Mouse (Mus musculus) thymus, postnatal 4 days (tissue): ENCODE measurements around the gene Srp54a.
"Not testable (repeated sequence)": the region's sequence is repeated elsewhere in the genome, so short reads cannot be mapped to it uniquely, and the experiment has no call there.

Experiments used
- DNase-seq: peaks from one replicate; pipeline ENCODE4 v3.0.0; 2021

Srp54a gene

DNA sequence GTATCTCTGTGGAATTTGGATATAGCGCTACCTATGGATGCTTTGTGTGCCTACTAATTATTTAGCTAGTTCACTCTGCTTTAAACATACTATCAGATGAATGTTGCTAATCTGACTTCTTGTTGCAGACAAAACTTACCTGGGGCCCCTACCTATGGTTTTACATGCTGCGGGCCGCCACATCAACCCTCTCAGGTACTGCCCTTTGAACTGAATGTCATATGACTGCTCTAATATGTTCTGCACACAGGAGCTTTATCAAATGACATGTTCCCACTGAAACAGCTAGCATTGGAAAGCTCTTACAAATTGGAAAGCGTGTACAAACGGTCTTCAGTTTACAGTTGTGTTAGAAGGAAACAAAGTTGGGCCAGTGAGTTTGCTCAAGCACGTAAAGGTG, 55.5 kb downstream of the Srp54a start:
- not testable (repeated sequence) for DNase-seq

DNA sequence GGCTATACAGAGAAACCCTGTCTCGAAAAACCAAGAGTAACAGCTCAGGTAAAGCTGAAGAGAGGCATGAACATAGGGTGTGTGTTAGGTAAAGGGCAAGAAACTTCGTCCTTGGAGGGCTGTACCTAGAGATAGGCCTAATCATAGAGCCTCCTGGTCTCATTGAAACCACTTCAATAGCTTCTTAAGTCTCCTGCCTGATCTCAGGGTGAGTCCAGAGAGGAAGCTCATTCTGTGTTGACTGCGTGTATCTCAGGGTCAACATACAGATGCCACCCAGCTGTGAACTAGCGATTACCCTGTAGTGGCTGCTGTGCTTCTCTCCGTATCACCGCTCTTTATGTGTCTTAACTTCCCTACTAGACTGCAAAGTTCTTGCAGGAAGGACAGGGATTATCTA, 57.8 kb downstream of the Srp54a start:
- not testable (repeated sequence) for DNase-seq

DNA sequence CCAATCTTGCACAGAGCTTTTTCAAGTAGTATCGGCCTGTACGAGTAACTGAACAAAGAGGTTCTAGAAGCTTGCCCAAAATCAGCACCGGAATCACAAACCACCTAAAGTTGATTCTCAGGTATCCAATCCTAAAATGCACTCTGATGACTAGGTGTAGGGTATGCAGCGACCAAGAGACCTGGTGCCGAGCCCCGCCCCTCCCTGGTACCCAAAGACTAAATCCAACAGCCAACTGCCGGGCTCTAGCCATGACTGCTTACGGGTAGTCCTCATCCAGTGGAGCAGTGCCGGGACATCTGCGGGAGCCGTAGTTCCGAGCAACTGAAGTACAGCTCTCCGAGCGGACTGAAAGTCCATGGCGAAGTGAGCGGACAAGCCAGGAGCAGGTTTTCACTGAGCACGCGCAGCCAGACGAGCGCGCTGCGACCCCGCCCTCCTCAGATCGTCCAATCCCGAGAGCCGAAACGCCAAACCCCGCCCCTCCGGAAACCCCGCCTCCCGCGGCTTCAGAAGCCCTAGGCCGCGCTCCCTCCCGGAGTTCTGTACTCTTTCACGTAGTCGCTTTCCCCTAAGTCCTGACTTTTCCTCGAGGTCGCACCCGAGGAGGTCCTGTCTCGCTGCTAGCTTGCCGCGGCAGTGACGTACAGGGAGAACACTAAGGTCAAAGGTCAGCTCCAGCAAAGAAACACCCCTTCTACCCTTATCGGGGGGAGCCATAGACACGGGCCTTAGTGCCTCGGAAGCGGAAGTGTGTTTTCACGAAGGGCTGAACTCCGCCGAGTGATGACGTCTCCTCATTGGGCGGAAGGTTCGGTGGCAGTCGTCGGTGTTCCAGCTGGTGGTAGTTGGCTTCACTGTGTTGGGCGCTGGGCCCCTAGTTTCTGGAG, 74.7 kb downstream of the Srp54a start, which contains the start of gene Srp54b:
Gene Srp54b (plus strand): TSS at position 546 of the 890 bp plus-strand sequence.
- not testable (repeated sequence) for DNase-seq

DNA sequence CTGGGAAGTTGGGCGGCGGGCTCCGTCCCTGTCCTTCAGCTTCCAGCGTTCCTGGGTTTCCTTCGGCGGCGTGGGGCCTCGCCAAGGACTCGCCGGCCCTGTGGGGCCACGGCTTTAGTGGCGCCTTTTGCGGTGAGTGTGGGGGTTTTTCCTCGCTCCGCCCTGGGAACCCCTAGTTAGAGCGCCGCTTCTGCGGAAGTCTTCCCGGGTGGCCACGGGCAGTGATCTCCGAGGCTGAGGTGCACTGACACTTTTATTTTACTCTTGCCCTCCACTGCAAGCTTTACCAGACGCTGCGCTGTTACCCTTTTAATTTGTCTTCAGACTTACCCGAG, 75.4 kb downstream of the Srp54a start:
- not testable (repeated sequence) for DNase-seq
